Mouse (Mus musculus): ENCODE measurements around the gene Med17. TPM values are rescaled to one million over a fixed set of nuclear protein-coding genes. Genes with fewer than 3 reads are reported as not detected.

Gene Med17
- total RNA-seq, 1 experiment: 51.5 TPM

GRCm38 (mm10) chr9:15314619-15315018 is 34.9 kb upstream of the Med17 start:
- DNase-seq (ENCODE audit: low read depth, low spot score): no peak
- Histone ChIP-seq H3K36me3 (ENCODE audit: control insufficient read depth, insufficient read depth, low read length, poor library complexity, severe bottlenecking) (peaks cover 53% of the 10 kb centered on the region), H3K27ac (ENCODE audit: insufficient read depth, low read depth, low read length, poor library complexity, severe bottlenecking) (no peak overlapping the region), H3K4me3 (ENCODE audit: insufficient read depth in 1 of 2, low read depth in 1 of 2, low read length in 2 of 2, poor library complexity in 1 of 2, severe bottlenecking in 1 of 2) (no peak overlapping the region), H3K4me1 (ENCODE audit: control insufficient read depth in 2 of 2, insufficient read depth in 2 of 2, low read length in 2 of 2, poor library complexity in 1 of 2) (no peaks in the 10 kb centered on the region), H3K9ac (ENCODE audit: insufficient read depth, low read depth, low read length, poor library complexity, severe bottlenecking) (no peak overlapping the region), H3K9me3 (ENCODE audit: control insufficient read depth, insufficient read depth, low read depth, low read length) (no peaks in the 10 kb centered on the region)
- TF ChIP-seq ZC3H11A (IDR thresholded peaks at IDR 0.05; ENCODE audit: borderline replicate concordance, low read depth, low read length) (no peak), MAFK (IDR thresholded peaks at IDR 0.05; ENCODE audit: insufficient read depth, low read depth, low read length) (no peak), ZNF384 (IDR thresholded peaks at IDR 0.05; ENCODE audit: low read depth, low read length) (no peak), HCFC1 (IDR thresholded peaks at IDR 0.05; ENCODE audit: borderline replicate concordance, insufficient read depth, low read length) (no peak), CHD2 (IDR thresholded peaks at IDR 0.05; ENCODE audit: low read depth, low read length) (no peak)
- in situ Hi-C loops (cut with MboI; ENCODE audit: low sequenced_read_pairs in 2 of 2, unreplicated experiment in 2 of 2): no loop called here

GRCm38 (mm10) chr9:15313633-15314032 is 33.9 kb upstream of the Med17 start:
- in situ Hi-C loops (cut with MboI; ENCODE audit: low sequenced_read_pairs in 2 of 2, unreplicated experiment in 2 of 2): no loop called here
- H3K9me3 ChIP-seq (ENCODE audit: control insufficient read depth, insufficient read depth, low read depth, low read length): no peaks in the 10 kb centered on the region
- H3K4me1 ChIP-seq (ENCODE audit: control insufficient read depth in 2 of 2, insufficient read depth in 2 of 2, low read length in 2 of 2, poor library complexity in 1 of 2): no peaks in the 10 kb centered on the region
- peaks cover 63% of the 10 kb centered on the region for H3K36me3 ChIP-seq (ENCODE audit: control insufficient read depth, insufficient read depth, low read length, poor library complexity, severe bottlenecking)
- no peak for TF ChIP-seq MAFK (IDR thresholded peaks at IDR 0.05; ENCODE audit: insufficient read depth, low read depth, low read length)
- TF ChIP-seq CHD2 (IDR thresholded peaks at IDR 0.05; ENCODE audit: low read depth, low read length): no peak
- TF ChIP-seq HCFC1 (IDR thresholded peaks at IDR 0.05; ENCODE audit: borderline replicate concordance, insufficient read depth, low read length): no peak
- TF ChIP-seq ZC3H11A (IDR thresholded peaks at IDR 0.05; ENCODE audit: borderline replicate concordance, low read depth, low read length): no peak
- TF ChIP-seq ZNF384 (IDR thresholded peaks at IDR 0.05; ENCODE audit: low read depth, low read length): no peak
- no peak overlapping the region for H3K4me3 ChIP-seq (ENCODE audit: insufficient read depth in 1 of 2, low read depth in 1 of 2, low read length in 2 of 2, poor library complexity in 1 of 2, severe bottlenecking in 1 of 2)
- H3K27ac ChIP-seq (ENCODE audit: insufficient read depth, low read depth, low read length, poor library complexity, severe bottlenecking): no peak overlapping the region
- H3K9ac ChIP-seq (ENCODE audit: insufficient read depth, low read depth, low read length, poor library complexity, severe bottlenecking): no peak overlapping the region
- DNase-seq (ENCODE audit: low read depth, low spot score): no peak

GRCm38 (mm10) chr9:15312054-15312735 is 32.5 kb upstream of the Med17 start:
- peaks cover 76% of the 10 kb centered on the region for H3K36me3 ChIP-seq (ENCODE audit: control insufficient read depth, insufficient read depth, low read length, poor library complexity, severe bottlenecking)
- in situ Hi-C loops (cut with MboI; ENCODE audit: low sequenced_read_pairs in 2 of 2, unreplicated experiment in 2 of 2): no loop called here

GRCm38 (mm10) chr9:15310179-15310578 is 30.4 kb upstream of the Med17 start:
- DNase-seq (ENCODE audit: low read depth, low spot score): no peak
- H3K9ac ChIP-seq (ENCODE audit: insufficient read depth, low read depth, low read length, poor library complexity, severe bottlenecking): no peak overlapping the region; the same call in 1 of the 2 replicates
- in situ Hi-C loops (cut with MboI; ENCODE audit: low sequenced_read_pairs in 2 of 2, unreplicated experiment in 2 of 2): no loop called here
- no peaks in the 10 kb centered on the region; a peak in 1 of 4 replicates for H3K4me1 ChIP-seq (ENCODE audit: control insufficient read depth in 2 of 2, insufficient read depth in 2 of 2, low read length in 2 of 2, poor library complexity in 1 of 2)
- no peaks in the 10 kb centered on the region for H3K9me3 ChIP-seq (ENCODE audit: control insufficient read depth, insufficient read depth, low read depth, low read length)
- peak overlapping the region in 1 of 2 experiments; percentile 24; a peak in 1 of 4 replicates for H3K4me3 ChIP-seq (ENCODE audit: insufficient read depth in 1 of 2, low read depth in 1 of 2, low read length in 2 of 2, poor library complexity in 1 of 2, severe bottlenecking in 1 of 2)
- H3K36me3 ChIP-seq (ENCODE audit: control insufficient read depth, insufficient read depth, low read length, poor library complexity, severe bottlenecking): peaks cover 76% of the 10 kb centered on the region
- no peak overlapping the region for H3K27ac ChIP-seq (ENCODE audit: insufficient read depth, low read depth, low read length, poor library complexity, severe bottlenecking)
- no peak for TF ChIP-seq CHD2 (IDR thresholded peaks at IDR 0.05; ENCODE audit: low read depth, low read length)

More at GRCm38 (mm10) chr9:15312054-15312735, 32.5 kb upstream of the Med17 start:
- H3K27ac ChIP-seq (ENCODE audit: insufficient read depth, low read depth, low read length, poor library complexity, severe bottlenecking): no peak overlapping the region
- peak; percentile 79 for TF ChIP-seq CHD2 (IDR thresholded peaks at IDR 0.05; ENCODE audit: low read depth, low read length)
- no peak for TF ChIP-seq ZNF384 (IDR thresholded peaks at IDR 0.05; ENCODE audit: low read depth, low read length)
- no peaks in the 10 kb centered on the region; a peak in 1 of 4 replicates for H3K4me1 ChIP-seq (ENCODE audit: control insufficient read depth in 2 of 2, insufficient read depth in 2 of 2, low read length in 2 of 2, poor library complexity in 1 of 2)
- H3K4me3 ChIP-seq (ENCODE audit: insufficient read depth in 1 of 2, low read depth in 1 of 2, low read length in 2 of 2, poor library complexity in 1 of 2, severe bottlenecking in 1 of 2): no peak overlapping the region
- no peaks in the 10 kb centered on the region for H3K9me3 ChIP-seq (ENCODE audit: control insufficient read depth, insufficient read depth, low read depth, low read length)
- DNase-seq (ENCODE audit: low read depth, low spot score): no peak
- no peak overlapping the region for H3K9ac ChIP-seq (ENCODE audit: insufficient read depth, low read depth, low read length, poor library complexity, severe bottlenecking)

GRCm38 (mm10) chr9:15309425-15309824 is 29.7 kb upstream of the Med17 start:
- Histone ChIP-seq H3K4me3 (ENCODE audit: insufficient read depth in 1 of 2, low read depth in 1 of 2, low read length in 2 of 2, poor library complexity in 1 of 2, severe bottlenecking in 1 of 2) (peak overlapping the region in 1 of 2 experiments; percentile 24; a peak in 2 of 4 replicates), H3K9me3 (ENCODE audit: control insufficient read depth, insufficient read depth, low read depth, low read length) (no peaks in the 10 kb centered on the region), H3K4me1 (ENCODE audit: control insufficient read depth in 2 of 2, insufficient read depth in 2 of 2, low read length in 2 of 2, poor library complexity in 1 of 2) (no peaks in the 10 kb centered on the region; a peak in 1 of 4 replicates), H3K27ac (ENCODE audit: insufficient read depth, low read depth, low read length, poor library complexity, severe bottlenecking) (no peak overlapping the region), H3K36me3 (ENCODE audit: control insufficient read depth, insufficient read depth, low read length, poor library complexity, severe bottlenecking) (peaks cover 69% of the 10 kb centered on the region), H3K9ac (ENCODE audit: insufficient read depth, low read depth, low read length, poor library complexity, severe bottlenecking) (peak overlapping the region; percentile 0; the same call in 1 of the 2 replicates)
- in situ Hi-C loops (cut with MboI; ENCODE audit: low sequenced_read_pairs in 2 of 2, unreplicated experiment in 2 of 2): no loop called here
- DNase-seq (ENCODE audit: low read depth, low spot score): no peak
- TF ChIP-seq ZC3H11A (IDR thresholded peaks at IDR 0.05; ENCODE audit: borderline replicate concordance, low read depth, low read length) (no peak), CHD2 (IDR thresholded peaks at IDR 0.05; ENCODE audit: low read depth, low read length) (no peak)

Data from ES-E14 (cell line).